Mouse (Mus musculus) stomach, postnatal 0 days (tissue): ENCODE data around the gene Tmem26.

Source experiments
- CTCF ChIP-seq: IDR thresholded peaks from 2 replicates; pipeline ENCODE4 v1.5.1; 2016; ENCODE audit warnings: antibody characterized with exemption, low read depth, mild to moderate bottlenecking, moderate library complexity
- EP300 ChIP-seq: optimal IDR thresholded peaks from 2 replicates; pipeline ENCODE3; 2016; ENCODE audit warnings: antibody characterized with exemption

- TF ChIP-seq CTCF (no peak), EP300 (no peak)
These were observed 5.1 kb upstream of the Tmem26 start for GRCm38 (mm10) chr10:68718375-68718774.
